Mouse (Mus musculus): ENCODE measurements at regions not wholly inside any gene's neighbourhood (a gene's known extent, or its start where the extent isn't known, plus 50 kb on each side); places are given as distances from the start of the nearest gene placed in this dataset.

DNA sequence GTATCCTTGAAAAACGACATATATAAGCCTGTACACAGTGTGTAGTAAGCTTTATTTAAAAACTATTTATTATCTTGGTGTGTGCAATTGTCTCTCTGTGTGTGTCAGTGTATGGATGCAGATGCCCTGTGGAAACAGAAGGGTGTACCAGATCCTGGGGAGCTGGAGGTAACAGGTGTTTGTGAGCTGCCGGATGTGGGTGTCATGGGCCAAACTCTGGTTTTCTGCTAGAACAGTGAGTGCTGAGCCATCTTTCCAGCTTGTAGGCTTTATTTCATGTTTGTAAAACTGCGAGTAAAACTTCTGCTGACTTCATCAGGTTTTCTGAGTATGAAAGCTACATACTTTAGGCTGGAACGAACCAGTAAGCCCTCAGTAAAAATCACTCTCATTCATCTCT is 322.3 kb upstream of the Gm5148 start:
- DNase-seq (ENCODE audit: low spot score in 2 of 2), result no peak

DNA sequence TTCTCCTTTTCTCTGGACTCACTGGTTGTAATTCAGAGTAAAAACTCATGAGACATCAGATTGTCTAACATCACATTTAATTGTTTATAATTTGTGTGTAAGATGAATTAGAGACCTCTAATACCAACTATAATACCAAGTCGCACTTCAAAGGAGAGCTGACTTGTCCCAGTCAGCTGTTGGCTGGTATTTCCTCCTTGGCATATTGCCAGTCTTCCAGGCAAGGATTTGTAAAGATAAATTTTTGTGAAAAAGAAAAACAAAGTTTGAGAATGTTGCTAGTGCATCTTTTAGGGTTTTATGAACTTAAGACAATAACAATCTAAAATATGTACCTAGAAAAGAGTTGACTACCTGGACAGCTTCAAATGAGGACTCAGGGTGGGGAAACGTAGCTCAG is 321.7 kb upstream of the Gm5148 start:
- DNase-seq (ENCODE audit: low spot score in 2 of 2), result no peak

DNA sequence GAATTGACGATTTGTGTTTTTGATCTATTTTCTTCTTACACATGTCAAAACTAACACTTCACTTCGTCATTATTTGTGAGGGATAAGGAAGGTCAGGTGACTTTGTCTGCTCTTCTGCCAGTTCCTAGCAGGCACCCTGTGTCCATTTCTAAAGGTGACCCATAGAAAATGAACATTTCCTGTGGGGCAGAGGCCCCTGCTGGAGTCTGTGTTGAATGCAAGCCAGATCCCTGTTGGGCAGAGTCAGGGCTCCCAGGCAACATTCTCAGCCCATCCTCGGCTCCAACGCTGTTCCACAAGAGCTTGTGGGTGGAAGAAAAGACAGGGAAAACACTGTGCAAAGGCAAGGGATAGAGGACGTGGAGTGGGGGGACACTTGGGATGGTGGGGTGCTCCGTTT is 321.2 kb upstream of the Gm5148 start:
- no peak for DNase-seq (ENCODE audit: low spot score in 2 of 2)

DNA sequence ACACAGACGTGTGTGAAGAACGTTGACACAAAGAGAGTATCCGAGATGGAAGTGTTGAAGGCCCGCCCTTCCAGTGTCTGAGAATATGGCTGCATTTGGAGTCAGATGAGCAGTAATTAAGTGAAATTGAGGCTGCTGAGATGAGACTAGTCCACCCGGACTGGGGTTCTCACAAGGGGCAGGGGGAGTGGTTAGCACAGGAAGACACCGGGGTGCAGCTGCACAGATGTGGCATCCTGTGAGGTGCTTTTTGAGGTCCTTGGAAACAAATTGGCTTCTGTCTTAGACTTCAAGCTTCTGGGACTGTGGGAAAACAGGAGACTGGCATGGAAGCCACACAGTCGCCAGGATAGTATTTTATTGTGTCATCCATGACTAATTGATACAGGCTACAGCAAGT is 320.0 kb upstream of the Gm5148 start:
- no peak for DNase-seq (ENCODE audit: low spot score in 2 of 2)

- no peak for DNase-seq (ENCODE audit: low spot score in 2 of 2)
Observed at GRCm38 (mm10) chr3:38042614-38043013, 318.3 kb upstream of the Gm5148 start.

DNA sequence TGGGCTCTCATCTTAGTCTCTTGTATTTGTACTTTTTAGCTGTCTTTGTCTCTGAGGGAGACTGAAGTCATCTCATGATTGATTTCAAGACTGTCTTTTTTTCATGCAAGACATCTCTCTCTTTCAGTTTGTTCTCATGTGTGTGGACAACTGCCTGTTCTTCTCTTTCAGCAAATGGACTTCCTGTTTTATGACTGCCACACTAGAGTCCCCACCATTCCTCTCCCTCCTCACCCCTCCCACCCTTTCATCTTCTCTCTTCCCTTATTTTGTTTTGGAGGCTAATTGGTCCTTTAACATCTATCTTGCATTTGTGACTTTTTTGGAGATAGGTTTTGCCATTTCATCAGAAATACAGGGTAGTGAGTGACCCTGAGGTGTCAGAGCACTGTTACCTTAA is 311.8 kb upstream of the Gm5148 start:
- no peak for DNase-seq (ENCODE audit: low spot score in 2 of 2)

DNA sequence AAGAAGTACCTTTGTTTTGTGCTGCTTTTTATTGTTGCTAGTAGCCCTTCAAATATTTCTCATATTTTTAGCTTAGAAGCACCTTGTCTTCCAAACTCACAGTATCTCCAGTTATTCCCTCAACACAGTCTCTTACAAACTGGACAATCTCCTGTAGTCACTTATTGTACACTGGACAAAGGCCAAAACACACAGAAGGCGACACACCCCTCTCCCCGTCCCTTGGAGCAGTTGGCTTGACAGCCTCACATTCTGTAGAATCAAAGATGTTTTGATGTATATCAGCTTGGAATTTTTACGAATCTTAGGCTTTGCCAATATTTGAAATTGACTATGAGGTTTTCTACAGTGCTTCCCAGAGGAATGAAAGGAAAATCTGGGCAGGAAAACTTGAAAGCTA is 309.8 kb upstream of the Gm5148 start:
- DNase-seq (ENCODE audit: low spot score in 2 of 2), result no peak

- DNase-seq (ENCODE audit: low spot score in 2 of 2), result no peak
Observed at GRCm38 (mm10) chr3:38014768-38015167, 290.5 kb upstream of the Gm5148 start.

- DNase-seq (ENCODE audit: low spot score in 2 of 2), result no peak
Observed at GRCm38 (mm10) chr3:38009168-38009567, 284.9 kb upstream of the Gm5148 start.

DNA sequence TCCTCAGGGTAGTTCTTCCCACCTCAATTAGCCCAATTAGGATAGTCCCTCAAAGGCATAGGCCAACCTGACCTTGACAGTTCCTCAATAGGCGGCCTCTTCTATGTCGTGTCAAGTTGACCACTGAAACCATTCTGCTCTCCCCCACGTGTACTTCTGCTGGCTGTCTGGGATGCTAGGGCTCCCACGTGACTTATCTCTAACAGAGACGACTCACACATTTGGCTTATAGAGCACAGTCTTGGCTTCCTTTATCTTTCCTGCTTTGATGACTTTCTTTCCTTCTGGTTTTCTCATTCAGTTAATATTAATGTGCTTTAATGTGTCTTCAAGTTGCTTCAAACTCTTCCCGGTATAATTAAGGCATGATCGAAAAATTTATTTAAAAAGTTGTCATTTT is 284.0 kb upstream of the Gm5148 start:
- DNase-seq (ENCODE audit: low spot score in 2 of 2), result no peak

GRCm38 (mm10) chr3:38007626-38008025 is 283.3 kb upstream of the Gm5148 start:
- DNase-seq (ENCODE audit: low spot score in 2 of 2), result no peak

- DNase-seq (ENCODE audit: low spot score in 2 of 2), result no peak
Observed at GRCm38 (mm10) chr3:38002275-38002674, 278.0 kb upstream of the Gm5148 start.

GRCm38 (mm10) chr3:37999779-38000178 is 275.5 kb upstream of the Gm5148 start:
- DNase-seq (ENCODE audit: low spot score in 2 of 2), result no peak

GRCm38 (mm10) chr3:37997998-37998397 is 273.7 kb upstream of the Gm5148 start:
- DNase-seq (ENCODE audit: low spot score in 2 of 2), result peak in 1 of 2 experiments; percentile 29

DNA sequence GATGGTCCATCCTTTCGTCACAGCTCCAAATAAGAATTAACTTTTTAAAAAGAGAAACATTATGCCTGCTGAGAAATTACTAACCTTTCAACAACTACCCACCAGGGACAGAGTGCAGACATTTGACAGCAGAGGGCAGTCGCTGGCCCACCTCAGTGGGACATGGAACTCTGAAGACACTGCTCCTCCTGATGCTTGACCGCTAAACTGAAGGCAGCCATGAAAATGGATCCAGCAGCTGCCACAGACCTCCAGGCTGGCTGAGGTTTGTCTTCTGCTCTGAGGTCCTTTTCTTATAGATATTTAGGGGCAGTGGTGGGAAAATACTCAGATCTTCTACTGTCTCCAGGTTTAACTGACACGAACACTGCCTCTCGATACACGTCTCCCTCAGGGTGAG is 265.7 kb upstream of the Gm5148 start:
- no peak for DNase-seq (ENCODE audit: low spot score in 2 of 2)

DNA sequence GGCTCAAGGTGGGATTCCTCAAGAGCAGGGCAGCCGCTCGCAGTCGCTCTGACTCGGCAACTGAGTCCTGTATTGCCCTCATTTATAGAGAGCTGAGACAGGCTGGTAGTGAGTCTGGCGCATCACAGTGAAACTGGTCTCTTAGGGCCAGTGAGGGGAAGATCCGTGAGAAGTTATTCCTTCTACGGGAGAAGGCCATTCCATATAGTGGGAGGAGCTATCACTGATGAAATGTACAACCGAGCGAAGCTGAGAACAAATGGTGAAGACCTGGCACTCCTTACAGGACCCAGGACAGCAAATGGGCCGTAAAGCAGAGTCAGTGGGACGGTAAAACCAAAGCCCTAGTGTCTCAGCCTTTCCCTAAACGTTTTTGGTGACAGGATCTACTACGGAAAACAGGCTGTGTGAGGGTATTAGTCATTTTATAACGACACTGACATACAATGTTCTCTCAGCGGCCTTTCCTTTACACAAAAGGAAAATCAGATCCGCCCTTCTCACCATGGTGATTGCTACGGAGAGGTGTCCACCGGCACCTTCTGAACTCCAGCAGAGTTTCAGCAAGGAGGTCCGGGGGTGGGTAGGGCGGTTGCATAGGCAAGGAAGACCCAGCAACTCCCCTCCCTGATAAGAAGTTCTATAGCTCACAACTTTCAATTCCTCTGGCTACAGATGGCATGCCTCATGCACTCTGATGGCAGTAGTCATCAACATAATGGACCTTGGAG is 263.6 kb upstream of the Gm5148 start:
- DNase-seq (ENCODE audit: low spot score in 2 of 2), result no peak

DNA sequence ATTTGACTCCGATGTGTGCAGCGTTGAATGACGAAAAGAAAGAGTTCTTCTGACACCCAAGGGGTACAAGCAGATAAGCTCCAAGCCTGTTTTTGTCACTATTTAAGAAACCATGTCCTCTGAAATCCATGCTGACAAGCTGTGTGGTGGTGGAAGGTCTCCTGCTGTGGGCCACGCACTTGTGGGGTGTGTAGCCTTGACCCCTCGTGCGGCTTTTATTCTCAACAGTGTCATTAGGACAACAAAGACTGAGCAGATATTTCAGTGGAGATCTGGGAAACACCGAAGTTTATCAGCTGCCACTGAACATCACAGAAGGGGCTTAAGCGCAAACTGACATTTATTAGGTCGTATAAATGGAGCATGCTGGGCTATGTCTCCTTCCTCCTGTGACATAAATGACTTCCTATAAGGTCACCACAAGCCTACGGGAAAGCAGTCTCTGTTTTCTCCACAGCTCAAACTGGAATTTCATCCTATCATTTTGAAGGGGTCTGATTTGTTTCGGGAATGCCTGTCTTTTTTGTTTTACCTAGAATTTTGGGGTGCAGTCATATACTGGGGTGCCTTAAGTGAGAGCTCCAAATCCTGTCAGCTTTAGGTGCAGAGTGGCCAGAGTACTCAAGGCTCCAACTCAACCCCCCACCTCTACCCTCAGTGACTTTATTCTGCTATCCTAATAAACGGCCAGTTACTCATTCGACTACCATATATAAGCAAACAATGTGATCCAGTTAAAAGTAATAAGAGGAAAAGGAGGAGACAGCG is 262.9 kb upstream of the Gm5148 start:
- no peak for DNase-seq (ENCODE audit: low spot score in 2 of 2)

GRCm38 (mm10) chr3:37984706-37985105 is 260.4 kb upstream of the Gm5148 start:
- no peak for DNase-seq (ENCODE audit: low spot score in 2 of 2)

DNA sequence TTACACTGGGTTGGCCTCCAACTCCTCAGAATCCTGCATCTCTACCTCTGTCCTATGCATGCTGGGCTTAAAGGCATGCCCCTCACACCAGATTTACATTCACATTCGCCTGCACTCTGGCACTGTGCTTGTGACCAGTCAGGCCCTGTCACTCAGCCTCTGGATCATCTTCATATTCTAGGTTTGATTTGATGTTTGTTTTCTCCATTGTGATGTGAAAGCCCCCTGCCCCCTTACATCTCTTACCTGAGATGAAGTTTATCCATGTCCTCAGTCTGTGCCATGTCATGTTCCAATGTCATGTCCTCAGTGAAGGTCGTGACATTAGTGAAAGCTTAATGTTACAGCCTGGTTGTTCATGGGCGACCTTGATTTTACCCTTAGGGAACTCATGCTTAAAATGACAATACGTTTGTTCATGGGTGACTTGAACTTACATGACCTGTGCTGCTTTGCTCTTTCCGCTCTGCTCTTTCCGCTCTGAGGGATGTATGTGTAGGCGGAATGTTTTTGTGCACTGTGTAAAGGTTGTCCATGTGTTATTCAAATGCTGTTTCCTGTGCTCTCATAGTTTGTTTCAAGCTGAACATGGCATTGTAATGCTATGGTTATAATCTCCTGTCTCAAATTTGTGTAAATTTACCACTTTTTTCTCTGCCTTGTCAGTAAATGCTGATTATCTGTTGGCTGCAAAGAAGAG is 257.3 kb upstream of the Gm5148 start:
- no peak for DNase-seq (ENCODE audit: low spot score in 2 of 2)

GRCm38 (mm10) chr3:37979871-37980270 is 255.6 kb upstream of the Gm5148 start:
- DNase-seq (ENCODE audit: low spot score in 2 of 2), result no peak

GRCm38 (mm10) chr3:37978481-37978880 is 254.2 kb upstream of the Gm5148 start:
- DNase-seq (ENCODE audit: low spot score in 2 of 2), result peak; percentile 82 to 87

GRCm38 (mm10) chr3:37977453-37977852 is 253.2 kb upstream of the Gm5148 start:
- DNase-seq (ENCODE audit: low spot score in 2 of 2), result no peak

GRCm38 (mm10) chr3:37976566-37976965 is 252.3 kb upstream of the Gm5148 start:
- peak in 1 of 2 experiments; percentile 20 for DNase-seq (ENCODE audit: low spot score in 2 of 2)

Data from frontal cortex, postnatal 36 days (tissue).